Mouse (Mus musculus) c-Kit-negative CD71-positive TER-119-positive erythroid progenitor cells, embryonic 14.5 days (primary cell): Measurements from ENCODE around the gene Abhd17c.
"Not testable (repeated sequence)": the region's sequence is repeated elsewhere in the genome, so short reads cannot be mapped to it uniquely, and the experiment has no call there.

Experiments used
- DNase-seq: peaks from one replicate; pipeline ENCODE4 v3.0.0-alpha.2; 2013; ENCODE audit warnings: low read depth, low spot score

The Abhd17c gene

GRCm38 (mm10) chr7:84152821-84153220, 1.1 kb upstream of the Abhd17c start:
- DNase-seq: no peak

GRCm38 (mm10) chr7:84152374-84152773, 681 bp upstream of the Abhd17c start:
- no peak for DNase-seq

GRCm38 (mm10) chr7:84151960-84152334, 254 bp upstream of the Abhd17c start:
- DNase-seq: peak; percentile 79

GRCm38 (mm10) chr7:84150361-84151000, 1.2 kb downstream of the Abhd17c start:
- DNase-seq: no peak

GRCm38 (mm10) chr7:84149821-84150220, 1.9 kb downstream of the Abhd17c start:
- DNase-seq: no peak

- no peak for DNase-seq
Observed at GRCm38 (mm10) chr7:84148896-84149295, 2.8 kb downstream of the Abhd17c start.

- DNase-seq: no peak
Observed at GRCm38 (mm10) chr7:84147746-84148145, 3.9 kb downstream of the Abhd17c start.

GRCm38 (mm10) chr7:84145633-84146032, 6.1 kb downstream of the Abhd17c start:
- DNase-seq: no peak

- DNase-seq: no peak
Observed at GRCm38 (mm10) chr7:84142736-84143473, 8.8 kb downstream of the Abhd17c start.

GRCm38 (mm10) chr7:84142196-84142595, 9.5 kb downstream of the Abhd17c start:
- DNase-seq: no peak

GRCm38 (mm10) chr7:84139566-84139965, 12.1 kb downstream of the Abhd17c start:
- no peak for DNase-seq

GRCm38 (mm10) chr7:84138731-84139130, 13.0 kb downstream of the Abhd17c start:
- no peak for DNase-seq

- no peak for DNase-seq
Observed at GRCm38 (mm10) chr7:84137779-84138178, 13.9 kb downstream of the Abhd17c start.

- no peak for DNase-seq
Observed at GRCm38 (mm10) chr7:84135799-84136700, 15.6 kb downstream of the Abhd17c start.

- no peak for DNase-seq
Observed at GRCm38 (mm10) chr7:84132704-84133103, 19.0 kb downstream of the Abhd17c start.

GRCm38 (mm10) chr7:84131736-84132135, 20.0 kb downstream of the Abhd17c start:
- no peak for DNase-seq

- no peak for DNase-seq
Observed at GRCm38 (mm10) chr7:84128661-84129060, 23.0 kb downstream of the Abhd17c start.

- DNase-seq: no peak
Observed at GRCm38 (mm10) chr7:84125730-84126129, 26.0 kb downstream of the Abhd17c start.

- DNase-seq: not testable (repeated sequence)
Observed at GRCm38 (mm10) chr7:84123651-84124050, 28.0 kb downstream of the Abhd17c start.

- DNase-seq: no peak
Observed at GRCm38 (mm10) chr7:84121778-84122177, 29.9 kb downstream of the Abhd17c start.

GRCm38 (mm10) chr7:84120142-84120760, 31.4 kb downstream of the Abhd17c start:
- no peak for DNase-seq
